Mouse (Mus musculus) kidney, adult 2 months (tissue): ENCODE results near the gene Vangl2.

Experiments
- CTCF ChIP-seq: fragments of 200-500 bp; conservative IDR thresholded peaks from 2 replicates; pipeline ENCODE4 v1.5.1; 2011; ENCODE audit warnings: low read depth, mild to moderate bottlenecking, control low read depth, low read length, moderate library complexity, mixed read lengths; ENCODE audit not compliant: insufficient read depth, insufficient read length
- POLR2A ChIP-seq: fragments of 200-500 bp; IDR thresholded peaks from one replicate; pipeline ENCODE4 v1.6.1; 2011; ENCODE audit warnings: low read depth, low read length, control low read depth

DNA sequence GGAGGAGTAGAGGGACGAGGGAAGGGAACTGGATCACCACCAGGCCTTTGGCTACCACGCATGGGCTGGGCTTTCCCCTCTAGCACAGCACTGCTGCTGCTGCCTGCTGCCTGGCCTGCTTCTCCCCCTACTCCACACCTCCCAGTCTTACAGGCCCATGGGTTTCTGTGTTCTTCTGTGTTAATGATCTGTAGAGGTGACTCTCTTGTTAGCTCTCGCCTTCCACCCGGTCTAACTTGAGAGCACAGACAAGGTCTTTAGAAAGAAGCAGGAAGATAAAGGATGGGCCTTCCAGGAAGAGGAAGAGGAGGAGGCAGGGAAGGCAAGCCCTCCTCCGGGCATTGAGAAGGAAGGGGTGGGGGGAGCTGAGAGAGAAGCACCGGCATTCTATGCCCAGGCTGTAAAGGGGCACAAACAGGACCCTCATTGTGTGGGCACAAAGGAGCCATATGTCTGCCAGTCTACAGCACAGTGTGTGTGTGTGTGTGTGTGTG is 20.0 kb upstream of the Vangl2 start:
- TF ChIP-seq POLR2A (no peak), CTCF (no peak)
